Mouse (Mus musculus) ES-Bruce4 (cell line): ENCODE results near the gene Hecw2.

ENCODE experiments used
- CTCF ChIP-seq: IDR thresholded peaks from one replicate; pipeline ENCODE4 v1.8.1; 2011; ENCODE audit warnings: low read depth, low read length
- POLR2A ChIP-seq: IDR thresholded peaks from one replicate; pipeline ENCODE4 v1.8.1; 2011; ENCODE audit warnings: low read length; ENCODE audit not compliant: insufficient read depth

- no peak for TF ChIP-seq CTCF
- TF ChIP-seq POLR2A, result no peak
These were observed 67.8 kb downstream of the Hecw2 start for GRCm38 (mm10) chr1:54126991-54127742.
